Mouse (Mus musculus): ENCODE measurements around the gene Dysf.

DNA sequence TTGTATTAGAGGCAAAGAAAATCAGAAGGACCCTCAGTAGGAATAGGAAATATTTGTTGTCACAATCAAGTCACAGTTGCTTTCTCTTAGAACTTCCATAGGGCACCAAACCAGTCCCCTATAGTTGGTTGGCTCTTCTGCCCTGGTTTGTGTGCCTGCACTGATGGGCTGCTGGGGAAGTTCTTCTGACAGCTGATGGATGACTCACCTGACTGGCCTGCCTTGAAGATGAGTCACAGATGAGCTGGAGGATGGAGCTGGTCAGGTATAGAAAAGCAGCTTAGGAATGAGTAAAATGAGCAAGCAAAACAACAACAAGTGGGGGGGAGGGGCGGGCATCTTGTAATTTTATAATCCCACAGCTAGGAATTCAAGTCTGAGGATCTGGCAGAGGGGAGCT lies 5.7 kb upstream of the Dysf start:
- TF ChIP-seq CTCF (IDR thresholded peaks at IDR 0.05; ENCODE audit: low read depth), result no peak
- no peak for TF ChIP-seq EP300 (IDR thresholded peaks at IDR 0.05; ENCODE audit: low read depth)

Measured in liver, embryonic 14.5 days (tissue).